Mouse (Mus musculus) gastrocnemius, postnatal 4 days (tissue): Measurements from ENCODE around the gene Mvd. TPM values are rescaled to one million over a fixed set of nuclear protein-coding genes. Genes with fewer than 3 reads are reported as not detected.

Experiments
- DNase-seq, 2 experiments: peaks; one replicate each; pipeline ENCODE4 v3.0.0; 2021 to 2022; ENCODE audit warnings: low spot score in 2 of 2, mixed read lengths in 2 of 2
- microRNA-seq: library from miRNA; unstranded; fragments of <30 nt; microRNA quantifications from one replicate; pipeline ENCODE4 v1.2.0, GENCODE M21; 2021
- total RNA-seq, 2 experiments: library from RNA; stranded (reverse); gene quantifications; 2 replicates each; pipeline ENCODE4 v1.2.3; 2021

Gene Mvd
- total RNA-seq, 2 experiments from 2014 or later = 14.7 to 18.4 TPM

DNA sequence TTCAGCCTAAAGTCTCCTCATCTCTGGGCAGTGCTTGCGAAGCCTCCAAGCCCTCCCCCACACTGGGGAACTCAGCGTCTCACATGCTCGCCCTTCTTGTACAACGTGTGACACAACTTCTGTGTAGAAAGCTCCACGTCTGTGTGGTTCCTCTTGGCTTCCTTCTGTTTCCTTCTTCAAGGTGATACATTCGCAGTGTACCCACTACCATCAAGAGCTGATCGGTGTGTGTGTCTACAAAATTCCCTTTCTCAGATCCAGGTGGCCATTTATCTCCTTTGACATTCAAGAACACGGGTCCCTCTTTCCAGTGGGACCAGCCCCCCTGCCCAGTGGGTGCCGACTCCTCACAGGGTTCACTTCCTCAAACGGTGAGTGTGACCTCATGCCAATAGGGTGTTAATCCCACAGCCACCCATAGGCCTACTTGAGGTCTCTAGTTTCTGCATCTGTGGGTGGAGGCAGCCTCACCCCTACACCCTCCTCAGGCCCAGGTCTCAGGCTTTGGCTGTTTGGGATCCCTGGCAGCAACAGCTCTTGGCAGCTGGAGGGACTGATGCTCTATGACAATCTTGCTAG, 13.1 kb downstream of the Mvd start:
- peak in 1 of 2 experiments; percentile 17 for DNase-seq

DNA sequence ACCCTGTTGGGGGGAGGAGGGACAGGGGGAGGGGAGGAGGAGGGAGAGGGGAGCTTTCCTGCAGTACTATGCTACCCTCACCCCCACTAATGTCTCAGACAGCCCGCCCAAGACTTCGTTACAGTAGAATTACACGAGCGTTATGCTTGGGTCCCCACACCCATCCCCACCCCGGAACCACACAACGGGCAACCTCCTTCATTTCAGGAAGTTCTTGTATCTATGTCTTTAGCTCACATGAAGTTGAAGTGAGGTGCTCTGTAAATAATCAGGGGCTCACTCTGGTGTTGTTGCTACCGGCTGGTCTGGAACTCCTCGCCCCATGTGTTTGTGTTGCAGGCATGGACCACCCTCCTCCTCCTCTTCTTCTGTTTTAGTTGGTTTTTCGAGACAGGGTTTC, 15.1 kb downstream of the Mvd start:
- DNase-seq = no peak

DNA sequence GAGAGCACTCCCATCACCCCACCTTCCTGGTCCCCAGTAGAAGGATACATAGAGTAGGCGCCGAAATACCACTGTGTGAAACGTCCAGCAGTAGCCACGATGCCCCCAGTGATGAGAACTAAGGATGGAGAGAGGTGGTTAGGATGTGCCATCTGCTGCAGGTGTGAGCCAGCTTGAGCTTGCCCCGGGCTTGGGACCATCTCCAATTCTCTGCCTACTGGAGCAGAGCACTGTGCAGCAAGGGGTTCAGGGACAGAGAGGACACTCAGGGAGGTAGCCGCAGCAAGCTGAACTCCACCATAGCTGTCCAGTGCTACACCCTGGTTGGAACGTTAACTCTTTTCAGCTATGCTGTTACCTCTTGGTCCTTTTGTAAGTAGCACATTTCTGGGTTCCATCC, 15.6 kb downstream of the Mvd start:
- DNase-seq = no peak

DNA sequence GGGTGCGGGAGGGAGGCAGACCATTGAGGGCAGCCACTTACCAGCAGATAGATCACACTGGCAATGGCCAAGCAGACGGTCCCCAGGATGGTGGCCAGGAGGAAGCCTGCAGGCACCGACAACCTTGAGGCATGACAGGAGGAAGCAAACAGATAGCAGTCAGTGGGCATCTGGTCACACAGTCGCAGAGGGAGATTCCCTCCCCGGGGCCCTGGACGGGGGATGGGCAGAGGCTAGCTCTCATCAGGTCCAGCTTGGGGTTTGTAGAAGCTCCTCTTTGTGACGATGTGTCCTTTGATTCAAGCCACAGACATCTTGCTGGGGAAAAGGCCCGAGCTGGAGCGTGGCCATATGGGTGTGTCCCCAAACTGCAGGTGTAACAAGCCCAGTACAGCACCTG, 17.1 kb downstream of the Mvd start:
- peak in 1 of 2 experiments; percentile 20 for DNase-seq

DNA sequence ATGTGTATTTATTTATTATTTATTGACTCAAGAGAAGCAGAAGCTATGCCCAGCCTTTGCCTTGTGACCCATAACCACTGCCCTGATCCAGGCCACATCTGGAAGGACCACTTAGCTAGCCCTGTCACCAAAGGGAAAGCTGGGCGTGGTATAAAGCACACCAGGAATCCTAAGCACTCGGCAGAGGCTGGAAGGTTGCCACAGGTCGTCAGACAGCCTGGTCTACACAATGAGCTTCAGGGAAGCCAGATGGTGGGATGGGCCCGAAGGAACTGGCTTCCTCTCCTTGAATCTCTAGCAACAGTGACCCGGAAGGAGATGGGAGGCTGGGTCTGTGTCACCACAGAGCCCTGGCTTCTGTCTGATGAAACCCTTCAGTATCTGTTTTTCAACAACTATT, 19.6 kb downstream of the Mvd start:
- DNase-seq = peak; percentile 20 to 66

DNA sequence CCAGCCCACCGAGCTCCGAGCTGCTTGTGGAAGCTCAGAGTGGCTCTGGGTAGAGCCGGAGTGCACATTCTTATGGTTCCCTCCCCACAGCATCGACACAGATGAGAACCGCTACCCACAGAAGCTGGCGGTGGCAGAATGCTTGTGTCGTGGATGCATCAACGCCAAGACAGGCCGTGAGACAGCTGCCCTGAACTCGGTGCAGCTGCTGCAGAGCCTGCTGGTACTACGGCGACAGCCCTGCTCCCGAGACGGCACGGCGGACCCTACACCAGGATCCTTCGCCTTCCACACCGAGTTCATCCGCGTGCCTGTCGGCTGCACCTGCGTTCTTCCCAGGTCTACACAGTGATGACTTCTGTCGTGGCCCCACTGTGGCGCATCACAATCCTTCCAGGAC, 20.0 kb downstream of the Mvd start:
- peak; percentile 14 to 16 for DNase-seq

DNA sequence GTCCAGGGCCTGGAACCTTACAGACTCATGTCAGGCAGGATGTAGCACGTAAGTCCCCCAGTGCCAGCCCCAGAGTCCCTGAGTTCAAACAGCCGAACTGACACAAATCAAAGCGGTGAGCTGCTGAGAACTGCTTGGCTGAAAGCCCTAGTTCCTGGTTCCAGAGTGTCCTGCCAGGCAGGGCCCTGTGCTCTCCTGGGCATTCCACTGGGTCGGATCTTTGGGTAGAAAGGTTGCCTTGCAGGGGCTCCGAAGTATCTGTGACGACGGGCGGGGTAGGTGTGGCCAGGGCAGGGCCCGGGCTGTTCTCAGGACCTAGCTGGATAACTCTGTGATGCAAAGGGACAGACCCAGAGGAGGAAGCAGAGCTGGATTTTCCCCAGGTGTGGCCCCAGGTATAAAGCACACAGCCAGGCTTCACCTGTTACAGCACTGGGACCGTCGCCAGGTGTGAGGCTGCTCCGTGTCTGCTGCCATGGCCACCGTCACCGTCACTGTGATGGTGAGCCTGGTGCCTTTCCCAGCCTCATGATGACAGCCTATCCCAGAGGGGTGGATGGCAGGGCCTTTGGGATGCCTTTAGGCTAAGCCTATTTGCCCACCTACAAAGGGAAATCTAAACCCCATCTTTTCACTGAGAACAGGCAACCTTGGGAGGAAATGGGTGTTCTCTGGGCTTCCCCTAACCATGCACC, 21.7 kb downstream of the Mvd start, which contains the start of gene Il17c:
Gene Il17c (plus strand): TSS at position 645 of the 695 bp plus-strand sequence.
- DNase-seq = peak; percentile 16 to 20

DNA sequence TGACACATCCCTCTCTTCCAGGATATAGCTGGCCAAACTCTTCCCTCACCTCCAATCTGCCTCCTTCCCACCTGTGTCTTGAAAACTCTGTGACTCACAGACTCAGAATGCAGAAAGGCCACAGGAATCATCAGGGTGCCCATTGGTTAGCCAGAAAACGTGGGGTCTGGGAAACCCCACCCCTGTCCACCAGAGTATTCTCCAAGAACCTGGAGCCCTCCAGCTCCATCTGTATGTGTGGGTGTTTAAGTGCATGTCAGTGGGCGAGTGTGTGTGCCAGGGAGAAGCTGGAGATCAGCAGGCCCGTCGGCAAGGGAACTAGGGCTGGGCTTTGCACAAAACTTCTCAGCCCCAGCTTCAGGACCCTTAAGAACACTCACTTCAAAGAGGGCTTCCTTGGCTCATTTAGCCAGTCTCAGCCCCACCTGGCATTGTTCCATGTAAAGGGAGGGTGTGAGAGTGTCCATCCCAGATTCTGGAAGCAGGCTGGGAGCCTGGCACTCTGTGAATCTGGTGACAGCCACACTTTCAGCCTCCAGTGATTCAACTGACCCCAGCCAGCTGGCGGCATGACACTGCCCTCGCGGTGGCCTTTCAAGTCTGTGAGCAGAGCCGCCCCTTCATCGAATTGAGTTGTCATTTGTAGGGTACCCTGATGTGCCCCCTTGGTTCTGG, 23.2 kb downstream of the Mvd start:
- DNase-seq = peak; percentile 12 to 16

DNA sequence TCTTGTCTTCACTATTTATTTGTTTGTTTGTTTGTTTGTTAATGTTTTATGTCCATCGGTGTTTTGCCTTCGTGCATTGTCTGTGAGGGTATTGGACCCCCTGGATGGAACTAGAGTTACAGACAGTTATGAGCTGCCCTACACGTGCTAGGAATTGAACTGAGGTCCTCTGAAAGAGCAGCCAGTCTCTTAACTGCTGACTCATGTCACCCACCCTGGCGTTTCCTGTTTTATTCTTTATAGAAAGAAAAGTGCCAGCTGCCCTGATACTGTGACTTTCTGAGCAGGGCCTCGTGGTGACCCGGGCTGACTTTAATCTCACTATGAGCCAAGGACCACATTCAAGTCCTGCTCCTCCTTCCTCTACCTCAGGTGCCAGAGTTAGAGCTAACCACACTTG, 27.7 kb downstream of the Mvd start:
- DNase-seq = no peak

DNA sequence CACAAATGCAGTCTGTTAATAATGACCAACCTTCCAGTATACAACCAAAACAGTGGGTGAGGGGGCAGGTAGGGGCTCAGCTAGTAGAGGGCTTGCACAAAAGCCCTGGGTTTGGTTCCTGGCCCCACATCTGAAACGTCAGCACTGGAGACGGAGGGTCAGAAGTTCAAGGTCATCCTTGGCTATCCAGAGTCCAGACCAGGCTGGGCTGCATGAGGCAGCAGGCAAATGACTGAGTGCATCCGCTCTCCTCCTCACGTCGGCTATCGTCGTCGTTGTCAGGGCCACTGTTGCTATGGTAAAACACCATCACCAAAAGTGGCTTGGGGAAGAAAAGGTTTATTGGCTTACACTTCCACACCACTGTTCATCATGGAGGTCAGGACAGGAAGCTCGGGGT, 28.9 kb downstream of the Mvd start:
- no peak for DNase-seq

DNA sequence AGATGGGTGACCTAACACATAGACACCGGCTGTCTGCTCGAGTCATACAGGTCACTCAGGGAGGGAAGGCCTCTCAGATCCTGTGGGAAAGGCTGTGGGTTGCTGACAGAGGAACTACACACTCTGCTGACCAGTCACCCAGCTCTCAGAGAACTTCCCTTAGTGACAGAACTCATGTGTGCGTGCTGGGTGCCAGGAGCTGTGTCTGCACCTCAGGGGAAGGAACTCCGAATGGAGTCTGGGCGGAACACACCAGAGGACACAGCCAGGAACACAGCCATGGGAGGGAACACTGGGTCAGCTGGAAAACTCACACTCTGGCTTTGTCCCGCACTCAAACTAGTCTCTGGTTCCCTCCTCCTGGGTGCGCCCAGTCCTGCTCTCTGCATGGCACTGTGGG, 35.5 kb downstream of the Mvd start:
- no peak for DNase-seq

DNA sequence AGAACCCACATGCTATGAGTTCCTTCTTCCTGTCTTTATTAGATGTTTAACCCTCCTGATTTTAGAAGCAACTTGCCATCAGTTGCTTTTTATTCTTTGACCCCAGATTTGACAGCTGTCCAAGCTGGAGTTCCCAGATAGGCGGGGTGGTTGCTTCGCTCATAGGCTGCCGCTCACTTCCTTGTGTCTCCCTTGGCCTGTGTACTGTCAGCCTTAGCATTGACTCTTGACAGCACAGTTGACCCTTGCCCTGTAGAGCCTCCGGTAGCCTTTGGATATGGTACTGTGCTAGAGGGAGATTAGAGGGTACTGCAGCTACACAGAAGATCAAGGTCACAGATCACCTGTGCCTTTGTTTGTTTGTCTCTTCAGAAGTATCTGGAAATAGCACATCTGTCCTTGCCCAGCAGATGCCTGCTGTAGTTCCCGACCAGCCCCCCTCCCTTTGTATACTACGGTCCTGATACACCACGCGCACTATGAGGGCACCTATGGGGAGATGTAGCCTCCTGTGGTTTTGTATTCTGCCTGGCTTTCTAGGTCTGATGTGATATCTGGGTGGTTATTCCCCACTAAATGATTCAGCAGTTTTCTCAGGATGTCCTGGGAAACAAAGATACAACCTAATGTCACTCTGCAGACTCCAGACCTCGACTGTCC, 37.9 kb downstream of the Mvd start:
- DNase-seq = no peak

DNA sequence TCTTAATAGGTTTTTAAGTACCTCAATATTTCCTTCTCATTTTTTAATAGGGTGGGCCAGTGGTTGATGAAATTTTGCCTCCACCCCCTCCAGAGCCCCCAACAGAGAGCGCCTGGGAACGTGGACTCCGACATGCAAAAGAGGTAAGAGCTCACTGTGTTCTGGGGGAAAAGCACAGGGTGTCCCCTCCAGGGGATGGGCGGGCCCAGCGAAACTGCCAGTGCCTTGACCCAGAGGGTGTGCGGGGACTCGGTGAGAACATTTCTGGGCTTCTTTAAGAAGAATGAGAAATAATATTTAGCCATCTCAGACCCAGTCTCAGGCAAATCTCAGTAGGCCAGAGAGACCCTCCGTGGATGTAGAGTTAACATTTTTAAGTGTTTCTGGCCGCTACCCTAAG, 45.0 kb downstream of the Mvd start:
- DNase-seq = no peak

DNA sequence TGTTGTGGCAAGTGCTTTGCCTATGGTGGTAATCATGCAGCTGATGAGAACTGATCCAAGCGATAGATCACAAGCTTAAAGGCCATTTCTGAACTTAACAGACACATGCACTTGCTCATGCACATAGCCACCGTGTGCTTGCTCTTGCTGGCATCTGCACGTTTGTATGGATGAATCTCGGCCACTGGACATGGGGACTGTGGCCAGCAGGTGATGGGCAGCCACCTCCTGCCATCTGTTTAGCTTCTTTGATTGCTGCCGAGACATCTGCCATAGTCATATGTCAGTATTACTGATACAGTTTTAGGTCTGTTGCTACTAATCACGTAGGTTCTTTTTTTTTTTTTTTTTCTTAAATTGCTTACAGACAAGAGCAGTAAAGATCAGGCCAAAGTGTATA, 47.9 kb downstream of the Mvd start:
- no peak for DNase-seq

DNA sequence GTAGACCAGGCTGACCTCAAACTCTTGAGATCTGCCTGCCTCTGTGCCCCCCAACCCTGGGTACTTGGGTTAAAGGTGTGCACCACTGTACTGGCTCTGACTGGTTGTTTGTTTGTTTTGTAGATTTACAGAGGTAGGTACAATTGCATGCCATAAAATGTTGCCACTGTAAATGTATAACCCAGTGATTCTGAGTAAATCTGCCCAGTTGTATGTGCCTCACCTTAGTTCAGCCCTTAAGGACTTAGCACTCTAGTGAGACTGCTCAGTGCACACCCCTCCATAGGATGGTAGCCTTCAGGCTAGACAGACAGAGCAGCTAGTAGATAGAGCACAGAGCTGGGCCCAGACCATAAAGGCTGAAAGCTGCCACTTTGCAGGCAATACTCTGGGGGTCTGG, 49.5 kb downstream of the Mvd start:
- no peak for DNase-seq

DNA sequence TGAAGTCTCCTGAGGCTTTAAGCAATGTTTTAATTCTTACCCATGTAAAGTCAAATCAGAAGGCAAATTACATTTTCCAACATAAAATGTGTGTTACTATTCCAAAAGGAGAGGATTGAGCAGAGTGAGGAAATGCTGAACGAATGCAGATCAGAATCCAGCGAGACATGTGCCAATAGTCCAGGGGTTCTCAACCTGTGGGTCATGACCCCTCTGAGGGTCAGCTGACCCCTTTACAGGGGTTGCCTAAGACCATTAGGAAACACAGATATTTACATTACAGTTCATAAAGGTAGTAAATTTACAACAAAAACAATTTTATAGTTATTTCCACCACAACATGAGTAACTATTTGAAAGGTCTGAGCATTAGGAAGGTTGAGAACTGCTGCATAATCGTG, 52.5 kb downstream of the Mvd start:
- no peak for DNase-seq

DNA sequence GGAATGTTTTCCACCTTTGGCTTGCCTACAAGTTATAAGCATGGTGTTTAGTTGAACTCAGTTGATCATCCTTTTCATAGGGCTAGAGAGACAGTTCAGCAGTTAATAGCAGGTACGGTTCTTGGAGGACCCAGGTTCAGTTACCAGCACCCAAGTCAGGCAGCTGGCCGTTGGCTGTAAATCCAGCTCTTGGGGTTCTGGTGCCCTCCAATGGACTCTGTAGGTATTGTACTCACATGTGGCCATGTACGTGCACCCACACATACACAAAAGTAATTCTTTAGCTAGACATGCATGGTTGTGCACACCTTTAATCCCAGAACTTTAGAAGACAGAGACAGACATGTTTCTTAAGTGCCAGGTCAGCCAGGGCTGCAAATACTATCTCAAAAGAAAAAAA, 53.9 kb downstream of the Mvd start:
- DNase-seq = no peak

Small RNAs within 50 kb of the gene (microRNA-seq; reads per million reads assigned to microRNA genes)
- not detected for gene Gm24366

Other genes with a start within 250 kb of the Mvd start
- 10 to 100 TPM; 10.6 to 13.6 TPM for gene Zfpm1, start 161.3 kb downstream of the Mvd start, total RNA-seq
- not detected for gene Trhr2, start 82.7 kb downstream of the Mvd start, total RNA-seq
- 10 to 100 TPM; 37.2 to 42.8 TPM for gene Zc3h18, start 66.8 kb downstream of the Mvd start, total RNA-seq
- not detected for gene Il17c, start 21.4 kb downstream of the Mvd start, total RNA-seq
- 10 to 100 TPM; 51.7 to 64.2 TPM for gene Cyba, start 10.5 kb downstream of the Mvd start, total RNA-seq
- 1 to 10 TPM; 4.9 to 7.7 TPM for gene Snai3, start 17.3 kb upstream of the Mvd start, total RNA-seq
- 10 to 100 TPM; 36.9 to 40.1 TPM for gene Rnf166, start 32.6 kb upstream of the Mvd start, total RNA-seq
- 10 to 100 TPM; 18.3 to 18.9 TPM for gene Ctu2, start 32.7 kb upstream of the Mvd start, total RNA-seq
- gene Piezo1, start 107.9 kb upstream of the Mvd start, total RNA-seq = 10 to 100 TPM; 51.5 to 54.6 TPM
- 10 to 100 TPM; 14.7 to 17.1 TPM for gene Cdt1, start 124.6 kb upstream of the Mvd start, total RNA-seq
- 10 to 100 TPM; 37.0 to 40.0 TPM for gene Aprt, start 133.5 kb upstream of the Mvd start, total RNA-seq
- 10 to 100 TPM in 1 of 2 experiments, 1 to 10 TPM in 1; 9.7 to 10.3 TPM for gene Galns, start 168.0 kb upstream of the Mvd start, total RNA-seq
- gene Trappc2l, start 168.2 kb upstream of the Mvd start, total RNA-seq = 10 to 100 TPM; 45.6 to 49.6 TPM
- gene Pabpn1l, start 179.3 kb upstream of the Mvd start, total RNA-seq = not detected